Mouse (Mus musculus): ENCODE results near the gene Mdm4.

- TF ChIP-seq CTCF (conservative IDR thresholded peaks at IDR 0.05; ENCODE audit: insufficient read depth, insufficient read length, low read depth, low read length) (no peak), POLR2A (IDR thresholded peaks at IDR 0.05; ENCODE audit: low read depth, low read length) (no peak)
Observed at GRCm38 (mm10) chr1:132991580-132991979, 38.8 kb downstream of the Mdm4 start.

All from kidney, adult 2 months (tissue).